Mouse (Mus musculus) CD8-positive naive resting alpha-beta T cell, adult 2 months (primary cell): ENCODE measurements around the gene Srl.
A peak's percentile ranks its signal among the peaks of the same experiment; 100 is the strongest.
"Not testable (repeated sequence)": the region's sequence is repeated elsewhere in the genome, so short reads cannot be mapped to it uniquely, and the experiment has no call there.

Source experiments
- DNase-seq, 2 experiments: peaks; one replicate each; pipeline ENCODE4 v3.0.0; 2022; ENCODE audit warnings: low read depth in 2 of 2, low spot score in 2 of 2

Gene Srl

GRCm38 (mm10) chr16:4555555-4555954, 13.9 kb upstream of the Srl start:
- no peak for DNase-seq

- no peak for DNase-seq
Measured at GRCm38 (mm10) chr16:4552829-4553550, 11.4 kb upstream of the Srl start.

- no peak for DNase-seq
Measured at GRCm38 (mm10) chr16:4551885-4552284, 10.3 kb upstream of the Srl start.

GRCm38 (mm10) chr16:4551056-4551455, 9.4 kb upstream of the Srl start:
- DNase-seq: peak in 1 of 2 experiments; percentile 23

- no peak for DNase-seq
Measured at GRCm38 (mm10) chr16:4548953-4549688, 7.5 kb upstream of the Srl start.

GRCm38 (mm10) chr16:4547611-4548010, 6.0 kb upstream of the Srl start:
- no peak for DNase-seq

GRCm38 (mm10) chr16:4546838-4547237, 5.2 kb upstream of the Srl start:
- no peak for DNase-seq

- no peak for DNase-seq
Measured at GRCm38 (mm10) chr16:4544845-4545244, 3.2 kb upstream of the Srl start.

- no peak for DNase-seq
Measured at GRCm38 (mm10) chr16:4543266-4543665, 1.6 kb upstream of the Srl start.

- DNase-seq: no peak
Measured at GRCm38 (mm10) chr16:4542236-4542774, 689 bp upstream of the Srl start.

GRCm38 (mm10) chr16:4541033-4541432, 583 bp downstream of the Srl start:
- no peak for DNase-seq

- DNase-seq: no peak
Measured at GRCm38 (mm10) chr16:4540064-4540775, 1.4 kb downstream of the Srl start.

- no peak for DNase-seq
Measured at GRCm38 (mm10) chr16:4539521-4539920, 2.1 kb downstream of the Srl start.

GRCm38 (mm10) chr16:4537616-4538358, 3.8 kb downstream of the Srl start:
- DNase-seq: no peak

GRCm38 (mm10) chr16:4527373-4527772, 14.2 kb downstream of the Srl start:
- not testable (repeated sequence) for DNase-seq

GRCm38 (mm10) chr16:4523313-4524004, 18.2 kb downstream of the Srl start:
- no peak for DNase-seq

GRCm38 (mm10) chr16:4522879-4523278, 18.7 kb downstream of the Srl start:
- no peak for DNase-seq

- no peak for DNase-seq
Measured at GRCm38 (mm10) chr16:4521735-4522530, 19.7 kb downstream of the Srl start.

GRCm38 (mm10) chr16:4521074-4521667, 20.4 kb downstream of the Srl start:
- no peak for DNase-seq
